Mouse (Mus musculus): ENCODE data around the gene Dzip1l.

Dzip1l gene

DNA sequence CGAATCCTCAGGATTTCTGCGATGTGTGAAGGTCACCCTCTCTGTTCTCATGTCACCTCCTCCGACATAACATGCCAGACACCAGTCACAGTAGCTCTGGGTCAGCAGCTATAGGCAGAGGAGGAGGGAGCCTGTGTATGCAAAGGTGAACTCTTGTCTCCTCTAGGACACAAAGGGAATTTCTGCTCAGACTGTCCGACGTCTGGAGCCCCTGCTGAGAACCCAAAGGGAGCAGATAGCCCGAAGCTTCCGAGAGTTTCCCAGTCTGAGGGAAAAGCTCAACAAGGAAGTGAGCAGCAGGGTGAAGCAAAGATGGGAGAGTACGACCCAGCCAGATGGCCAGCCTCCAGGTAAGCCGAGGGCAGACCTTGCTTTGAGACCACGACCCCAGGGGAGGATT, 31.5 kb downstream of the Dzip1l start:
- no peak for DNase-seq (ENCODE audit: low spot score)

- DNase-seq (ENCODE audit: low spot score) = no peak
Observed at GRCm38 (mm10) chr9:99661606-99662166, 32.4 kb downstream of the Dzip1l start.

DNA sequence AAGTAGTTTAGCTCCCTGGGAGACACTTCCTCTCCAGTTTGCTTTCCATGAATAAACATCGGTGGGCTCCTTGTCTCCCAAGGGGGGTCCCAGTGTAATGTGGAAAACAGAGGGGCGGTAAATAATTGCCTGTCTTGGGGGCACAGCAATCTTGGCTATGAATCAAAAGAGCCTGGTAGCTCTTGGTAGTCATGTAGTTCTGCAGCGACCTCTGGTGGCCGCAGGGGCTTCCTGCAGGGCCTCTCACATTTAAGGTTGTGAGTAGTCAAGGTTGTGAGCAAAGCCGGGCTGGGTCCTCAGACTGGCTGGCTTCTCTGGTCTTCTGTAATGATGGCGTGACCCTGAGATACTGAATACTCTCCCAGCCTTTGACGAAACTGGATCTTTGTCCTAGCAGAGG, 33.1 kb downstream of the Dzip1l start:
- no peak for DNase-seq (ENCODE audit: low spot score)

DNA sequence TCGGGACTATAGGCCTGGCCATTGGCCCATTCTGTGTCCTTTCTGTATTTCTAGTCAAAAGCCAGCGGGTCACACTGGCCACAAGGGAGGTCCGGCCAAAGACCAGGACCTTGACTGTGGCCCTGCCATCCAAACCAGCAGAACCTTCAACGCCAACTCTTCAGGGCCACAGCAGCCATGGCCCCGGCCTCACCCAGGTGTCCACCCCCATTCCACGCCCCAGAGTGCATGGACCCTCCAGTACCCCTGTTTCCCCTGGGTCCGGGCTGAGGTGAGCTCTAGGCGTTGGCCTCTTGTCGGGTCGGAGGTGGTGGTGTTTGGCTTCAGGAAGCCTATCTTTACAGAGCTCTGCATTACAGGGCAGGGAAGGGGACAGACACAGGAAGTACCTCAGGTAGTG, 33.6 kb downstream of the Dzip1l start:
- DNase-seq (ENCODE audit: low spot score) = no peak

DNA sequence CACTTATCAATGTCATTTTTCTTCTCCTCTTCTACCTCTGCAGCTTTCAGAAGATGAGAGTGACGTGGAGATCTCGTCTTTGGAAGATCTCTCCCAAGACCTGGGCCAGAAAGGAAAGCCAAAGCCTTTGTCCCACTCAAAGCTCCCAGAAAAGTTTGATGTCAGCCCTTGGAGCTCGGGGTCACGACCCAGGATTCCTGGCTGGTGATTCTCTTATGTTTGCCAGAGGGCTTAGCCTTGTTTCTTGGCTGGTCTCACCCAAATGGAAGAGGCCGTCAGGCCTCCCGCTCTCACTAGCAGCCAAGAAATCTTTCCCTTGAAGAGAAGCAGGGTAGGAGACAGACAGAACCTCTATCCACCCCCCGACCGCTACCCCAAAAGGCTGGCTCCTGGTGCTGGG, 38.3 kb downstream of the Dzip1l start:
- DNase-seq (ENCODE audit: low spot score) = no peak

DNA sequence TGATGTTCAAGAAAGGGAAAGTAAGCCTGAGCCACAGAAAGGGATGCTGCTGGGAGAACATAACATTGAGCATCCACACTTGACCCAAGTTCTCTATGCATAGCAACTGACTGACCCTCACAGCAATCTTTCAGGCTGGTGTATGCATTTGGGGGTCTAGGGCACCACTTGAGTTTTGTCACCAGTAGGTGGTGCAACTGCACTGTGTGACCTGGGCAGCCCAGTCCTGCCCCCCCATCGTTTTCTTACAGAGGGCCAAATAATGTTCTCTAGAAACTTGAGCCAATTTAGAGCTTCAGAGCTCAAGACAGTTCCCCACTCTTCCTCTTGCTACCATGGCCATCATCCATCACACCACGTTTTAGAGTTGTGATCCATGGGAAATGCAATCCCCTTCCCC, 42.3 kb downstream of the Dzip1l start:
- no peak for DNase-seq (ENCODE audit: low spot score)

DNA sequence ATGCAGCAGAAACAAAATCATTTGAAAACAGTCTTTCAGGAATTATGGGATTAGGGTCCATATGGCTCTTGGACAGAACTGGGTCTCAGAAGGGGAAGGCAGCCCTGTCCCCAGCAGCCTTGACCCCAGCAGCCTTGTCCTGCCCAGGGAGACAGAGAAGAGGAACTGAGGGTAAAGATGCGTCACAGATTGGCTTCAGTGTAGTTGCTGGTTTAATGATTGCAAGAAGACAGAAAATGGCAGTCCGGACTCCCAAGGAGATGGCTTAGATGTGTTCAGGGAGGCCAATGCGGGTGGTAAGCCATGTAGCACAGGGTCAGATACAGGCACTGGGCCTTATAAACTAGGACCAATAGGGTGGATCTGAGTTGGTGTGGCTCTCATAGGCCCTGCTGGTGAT, 46.4 kb downstream of the Dzip1l start:
- DNase-seq (ENCODE audit: low spot score) = no peak

DNA sequence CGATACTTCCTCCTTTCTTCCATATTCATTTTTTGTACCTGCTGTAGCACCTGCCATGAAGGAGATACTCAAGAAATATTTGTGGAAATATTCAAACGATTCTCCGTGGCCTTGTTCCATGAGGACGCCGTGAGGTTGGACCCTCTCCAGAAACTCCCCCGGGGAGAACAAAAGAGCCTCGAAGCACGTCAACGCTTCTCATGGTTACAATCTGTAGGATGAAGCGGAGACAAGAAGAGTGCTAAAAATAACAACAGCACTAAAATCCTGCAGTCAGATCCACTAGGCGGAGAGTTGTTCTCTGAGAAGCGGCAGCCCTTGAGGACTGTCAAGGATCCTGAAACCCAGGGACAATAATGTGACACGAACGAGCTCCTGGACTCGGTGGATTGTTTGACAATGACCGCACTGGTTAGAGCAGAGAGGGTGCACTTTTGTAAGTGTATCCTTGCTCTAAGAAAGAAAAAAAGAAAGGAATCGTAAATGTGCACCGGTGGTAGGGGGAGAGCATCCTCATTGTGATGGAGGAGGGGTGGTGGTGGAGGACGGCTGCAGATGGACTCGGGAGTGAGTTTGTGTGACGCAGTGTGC, 52.8 kb downstream of the Dzip1l start:
- no peak for DNase-seq (ENCODE audit: low spot score)

DNA sequence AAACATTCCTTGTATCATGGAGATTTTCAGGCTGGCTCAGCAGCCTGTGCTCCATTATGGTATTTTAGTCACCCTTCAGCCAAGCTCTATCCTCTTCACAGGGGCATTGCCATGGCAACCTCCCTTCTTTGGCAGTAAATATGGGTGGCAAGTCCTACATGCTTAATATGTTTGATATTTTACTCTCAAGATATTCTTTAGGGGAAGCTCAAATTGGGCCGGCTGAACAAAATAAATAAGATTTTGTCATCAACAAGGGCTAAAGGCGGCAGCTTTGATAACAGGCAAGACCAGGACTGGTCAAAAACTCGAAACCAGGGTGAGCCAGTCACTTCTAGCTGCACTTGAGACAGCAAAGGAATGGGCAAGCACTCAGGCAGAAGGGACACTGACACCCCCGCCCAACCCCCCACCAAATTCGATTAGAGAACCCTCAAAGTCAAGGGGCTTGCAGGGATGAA, 55.8 kb downstream of the Dzip1l start:
- no peak for DNase-seq (ENCODE audit: low spot score)

DNA sequence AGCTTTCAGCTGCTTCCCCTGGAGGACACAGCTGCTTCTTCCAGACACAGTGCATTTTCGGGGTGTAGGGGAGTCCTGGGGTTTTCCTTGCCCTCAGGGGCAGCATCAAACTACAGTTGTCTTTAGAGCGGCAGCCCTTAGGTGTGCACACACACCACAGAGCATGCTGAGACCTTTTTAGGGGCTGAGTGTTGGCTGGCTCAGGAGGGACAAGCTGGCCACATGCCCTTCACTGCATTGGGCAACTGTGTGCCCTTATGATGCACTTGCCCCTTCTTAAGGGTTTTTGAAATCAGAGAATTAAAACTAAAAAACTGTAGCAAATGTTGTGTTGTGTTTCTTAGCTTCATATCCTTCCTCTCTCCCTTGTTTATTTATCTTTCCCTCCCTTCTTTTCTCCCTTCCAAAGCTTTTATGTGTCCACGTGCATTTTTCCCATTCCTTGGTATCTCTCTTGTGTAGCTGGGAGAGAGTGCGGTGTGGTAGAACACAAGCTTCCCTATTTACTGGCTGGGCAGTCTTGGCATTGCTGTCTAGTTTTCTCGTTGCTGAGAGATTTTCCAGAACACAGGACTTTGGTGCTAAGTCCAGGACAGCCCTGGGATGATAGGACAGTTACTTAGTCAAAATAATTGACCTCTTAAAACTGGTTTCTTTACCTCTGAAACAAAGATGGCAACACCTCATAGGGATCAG, 56.4 kb downstream of the Dzip1l start:
- DNase-seq (ENCODE audit: low spot score) = no peak

GRCm38 (mm10) chr9:99689796-99690195, 60.5 kb downstream of the Dzip1l start:
- no peak for DNase-seq (ENCODE audit: low spot score)

DNA sequence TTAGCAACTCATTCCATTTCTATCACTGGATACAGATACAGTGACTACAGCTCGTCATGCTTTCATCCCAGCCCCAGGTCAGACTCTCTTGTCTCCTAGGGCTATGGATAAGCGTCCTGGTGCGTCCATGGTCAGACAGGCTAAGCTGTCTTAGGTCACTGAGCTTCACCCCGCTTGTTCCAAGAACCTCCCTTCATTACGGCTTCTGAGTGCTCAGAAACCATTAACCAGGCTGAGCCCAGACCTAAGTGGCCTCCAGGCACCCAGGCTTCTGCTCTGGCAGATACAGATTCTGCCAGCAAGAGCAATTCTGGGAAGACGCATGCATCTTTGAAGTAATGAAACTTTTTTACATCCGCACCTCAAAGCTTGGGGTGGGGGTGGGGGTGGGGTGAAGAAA, 61.1 kb downstream of the Dzip1l start:
- no peak for DNase-seq (ENCODE audit: low spot score)

GRCm38 (mm10) chr9:99694961-99695360, 65.7 kb downstream of the Dzip1l start:
- no peak for DNase-seq (ENCODE audit: low spot score)

DNA sequence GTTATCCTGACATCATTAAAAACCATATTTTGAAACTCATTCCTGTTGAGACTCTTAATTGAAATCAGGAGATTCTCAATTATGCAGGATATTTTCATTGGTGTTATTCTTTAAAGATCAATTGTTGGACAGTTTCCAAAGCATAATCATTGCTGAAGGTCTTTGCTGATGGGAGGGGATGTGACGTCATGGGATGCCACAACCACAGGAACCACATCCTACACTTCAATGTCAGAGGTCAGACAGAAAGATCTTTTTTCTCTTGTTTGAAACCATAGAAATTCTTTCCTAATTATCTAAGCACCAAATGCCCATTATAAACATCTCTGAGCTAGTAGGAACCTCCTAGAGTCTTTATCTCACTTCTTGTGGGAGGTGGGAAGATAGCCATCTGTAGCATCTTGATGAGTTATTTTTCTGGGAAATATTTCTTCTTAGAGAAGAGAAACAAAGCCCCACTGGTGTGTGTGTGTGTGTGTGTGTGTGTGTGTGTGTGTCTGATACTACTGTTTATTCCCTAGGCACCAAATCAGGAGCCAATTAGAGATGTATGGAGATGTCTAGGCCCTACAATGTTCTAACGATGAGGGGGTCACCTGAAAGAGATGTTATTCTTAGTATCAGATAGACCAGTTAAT, 70.6 kb downstream of the Dzip1l start:
- no peak for DNase-seq (ENCODE audit: low spot score)

GRCm38 (mm10) chr9:99701187-99701586, 71.9 kb downstream of the Dzip1l start:
- no peak for DNase-seq (ENCODE audit: low spot score)

GRCm38 (mm10) chr9:99702215-99702614, 72.9 kb downstream of the Dzip1l start:
- no peak for DNase-seq (ENCODE audit: low spot score)

GRCm38 (mm10) chr9:99703711-99704110, 74.4 kb downstream of the Dzip1l start:
- DNase-seq (ENCODE audit: low spot score) = no peak

- no peak for DNase-seq (ENCODE audit: low spot score)
Observed at GRCm38 (mm10) chr9:99706264-99706663, 77.0 kb downstream of the Dzip1l start.

GRCm38 (mm10) chr9:99707425-99708126, 78.3 kb downstream of the Dzip1l start:
- no peak for DNase-seq (ENCODE audit: low spot score)

DNA sequence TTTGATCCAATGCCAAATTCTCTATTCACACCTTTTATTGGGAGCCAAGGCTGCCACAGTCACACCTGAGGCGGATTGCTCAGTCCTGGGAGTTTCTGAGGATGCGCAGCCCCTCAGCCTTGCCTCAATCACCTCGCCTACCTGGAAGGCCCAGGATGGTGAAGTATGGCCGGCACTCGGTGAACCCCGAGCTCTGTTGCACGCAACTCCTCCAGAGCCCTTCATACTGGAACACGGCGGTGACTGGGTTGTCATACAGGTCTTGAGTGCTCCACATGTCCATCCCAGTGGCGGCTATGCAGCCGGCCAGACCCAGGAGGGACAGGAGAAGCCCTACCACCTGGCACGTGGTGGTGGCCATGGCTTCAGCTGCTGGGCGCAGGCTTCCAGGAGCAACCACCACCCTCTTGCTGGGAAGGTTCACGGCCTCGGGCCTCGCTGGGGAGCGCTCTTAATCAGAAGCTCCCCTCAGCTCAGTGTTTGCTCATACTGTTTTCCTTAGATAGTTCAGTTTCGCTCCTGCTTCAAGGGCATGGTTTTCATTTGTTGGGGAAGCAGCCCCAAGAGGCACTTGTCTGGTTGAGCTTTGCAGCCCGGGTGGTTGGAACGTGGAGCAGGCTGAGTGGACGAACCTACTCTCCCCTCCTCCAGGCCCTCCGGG, 80.4 kb downstream of the Dzip1l start:
- no peak for DNase-seq (ENCODE audit: low spot score)

GRCm38 (mm10) chr9:99710297-99710696, 81.0 kb downstream of the Dzip1l start:
- DNase-seq (ENCODE audit: low spot score) = no peak

- no peak for DNase-seq (ENCODE audit: low spot score)
Observed at GRCm38 (mm10) chr9:99717134-99717533, 87.8 kb downstream of the Dzip1l start, which contains the start of gene Cldn18. Cldn18 (minus strand) TSS chr9:99717267.
